Mouse (Mus musculus): ENCODE results near the gene Gsc. TPM values are rescaled to one million over a fixed set of nuclear protein-coding genes. Genes with fewer than 3 reads are reported as not detected.

The Gsc gene
- total and polyA plus RNA-seq, 3 experiments: not detected

GRCm38 (mm10) chr12:104467372-104467771, 5.8 kb downstream of the Gsc start:
- H3K9me3 ChIP-seq (replicated peaks): peaks cover 86% of the 10 kb centered on the region
- no peaks in the 10 kb centered on the region for H3K36me3 ChIP-seq (replicated peaks)
- ATAC-seq (ENCODE audit: extremely low read depth, insufficient number of reproducible peaks, low FRiP score, poor library complexity, severe bottlenecking) (no peak), DNase-seq (ENCODE audit: low spot score) (no peak)
- no peaks in the 10 kb centered on the region for H3K4me1 ChIP-seq (ENCODE audit: insufficient read depth, low read depth, low read length)
- TF ChIP-seq CTCF (IDR thresholded peaks at IDR 0.05; ENCODE audit: low read depth, low read length): no peak
- TF ChIP-seq POLR2AphosphoS5 (IDR thresholded peaks at IDR 0.05; ENCODE audit: insufficient replicate concordance, low read depth, low read length): no peak
- no peak for TF ChIP-seq GATA2 (IDR thresholded peaks at IDR 0.05; ENCODE audit: borderline replicate concordance, low read depth, low read length)
- TF ChIP-seq TAL1 (conservative IDR thresholded peaks at IDR 0.05; ENCODE audit: low read depth, low read length): no peak
- no peak for TF ChIP-seq GATA1 (IDR thresholded peaks at IDR 0.05; ENCODE audit: borderline replicate concordance, low read length)
- no peak overlapping the region for H3K4me3 ChIP-seq (ENCODE audit: low read depth, low read length)
- no peaks in the 10 kb centered on the region; the same call in 1 of the 2 replicates for H3K27me3 ChIP-seq (ENCODE audit: insufficient read depth, low read length)

DNA sequence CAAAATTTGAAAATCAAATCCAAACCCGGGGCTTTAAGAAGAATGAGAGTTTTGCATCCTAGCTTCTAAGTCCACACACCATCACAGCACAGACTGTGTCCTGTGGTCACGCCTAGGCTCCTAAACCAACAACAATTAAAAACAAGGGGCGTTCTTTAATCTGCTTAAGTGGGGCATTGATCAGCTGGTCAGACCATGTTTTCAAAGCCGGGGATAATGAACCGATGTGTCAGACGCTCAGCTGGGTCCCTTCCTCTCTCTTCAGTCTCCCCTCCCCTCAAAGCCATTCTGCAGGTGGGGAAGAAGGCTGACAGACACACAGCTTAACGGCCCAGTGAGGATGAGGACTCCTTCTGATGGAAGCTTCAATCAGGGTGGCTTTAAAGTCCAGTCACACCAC, 6.2 kb downstream of the Gsc start:
- Histone ChIP-seq H3K27me3 (ENCODE audit: insufficient read depth, low read length) (no peaks in the 10 kb centered on the region; the same call in 1 of the 2 replicates), H3K9me3 (replicated peaks) (peaks cover 85% of the 10 kb centered on the region), H3K36me3 (replicated peaks) (no peaks in the 10 kb centered on the region), H3K4me1 (ENCODE audit: insufficient read depth, low read depth, low read length) (no peaks in the 10 kb centered on the region), H3K4me3 (ENCODE audit: low read depth, low read length) (no peak overlapping the region)
- TF ChIP-seq GATA1 (IDR thresholded peaks at IDR 0.05; ENCODE audit: borderline replicate concordance, low read length) (no peak), POLR2AphosphoS5 (IDR thresholded peaks at IDR 0.05; ENCODE audit: insufficient replicate concordance, low read depth, low read length) (no peak), TAL1 (conservative IDR thresholded peaks at IDR 0.05; ENCODE audit: low read depth, low read length) (no peak), CTCF (IDR thresholded peaks at IDR 0.05; ENCODE audit: low read depth, low read length) (no peak), GATA2 (IDR thresholded peaks at IDR 0.05; ENCODE audit: borderline replicate concordance, low read depth, low read length) (no peak)
- no peak for DNase-seq (ENCODE audit: low spot score)
- no peak for ATAC-seq (ENCODE audit: extremely low read depth, insufficient number of reproducible peaks, low FRiP score, poor library complexity, severe bottlenecking)

DNA sequence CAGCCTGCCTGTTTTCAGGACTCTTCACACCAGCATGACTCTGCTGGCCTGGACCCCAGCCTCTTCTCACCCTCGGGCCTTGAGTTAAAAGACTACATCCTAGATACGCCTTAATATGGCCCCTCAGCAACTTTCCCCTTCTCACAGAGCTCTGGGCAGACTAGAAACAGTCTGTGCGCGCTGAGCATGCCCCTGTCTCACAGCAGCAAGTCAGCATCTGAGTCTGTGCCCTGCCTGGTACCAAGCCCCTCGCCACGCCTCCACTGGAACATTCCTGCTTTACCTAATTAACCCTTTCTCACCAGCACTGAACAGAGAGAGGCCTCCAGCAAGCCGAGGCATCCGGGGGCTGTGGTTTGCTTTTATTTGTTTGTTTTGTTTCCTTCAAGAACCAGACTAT, 11.8 kb downstream of the Gsc start:
- H3K36me3 ChIP-seq (replicated peaks): no peaks in the 10 kb centered on the region
- peaks cover 85% of the 10 kb centered on the region for H3K9me3 ChIP-seq (replicated peaks)
- no peaks in the 10 kb centered on the region for H3K4me1 ChIP-seq (ENCODE audit: insufficient read depth, low read depth, low read length)
- no peak overlapping the region for H3K4me3 ChIP-seq (ENCODE audit: low read depth, low read length)
- ATAC-seq (ENCODE audit: extremely low read depth, insufficient number of reproducible peaks, low FRiP score, poor library complexity, severe bottlenecking) (no peak), DNase-seq (ENCODE audit: low spot score) (no peak)
- no peak for TF ChIP-seq CTCF (IDR thresholded peaks at IDR 0.05; ENCODE audit: low read depth, low read length)
- no peak for TF ChIP-seq TAL1 (conservative IDR thresholded peaks at IDR 0.05; ENCODE audit: low read depth, low read length)
- no peak for TF ChIP-seq GATA1 (IDR thresholded peaks at IDR 0.05; ENCODE audit: borderline replicate concordance, low read length)
- no peak for TF ChIP-seq GATA2 (IDR thresholded peaks at IDR 0.05; ENCODE audit: borderline replicate concordance, low read depth, low read length)
- TF ChIP-seq POLR2AphosphoS5 (IDR thresholded peaks at IDR 0.05; ENCODE audit: insufficient replicate concordance, low read depth, low read length): no peak
- no peaks in the 10 kb centered on the region for H3K27me3 ChIP-seq (ENCODE audit: insufficient read depth, low read length)

DNA sequence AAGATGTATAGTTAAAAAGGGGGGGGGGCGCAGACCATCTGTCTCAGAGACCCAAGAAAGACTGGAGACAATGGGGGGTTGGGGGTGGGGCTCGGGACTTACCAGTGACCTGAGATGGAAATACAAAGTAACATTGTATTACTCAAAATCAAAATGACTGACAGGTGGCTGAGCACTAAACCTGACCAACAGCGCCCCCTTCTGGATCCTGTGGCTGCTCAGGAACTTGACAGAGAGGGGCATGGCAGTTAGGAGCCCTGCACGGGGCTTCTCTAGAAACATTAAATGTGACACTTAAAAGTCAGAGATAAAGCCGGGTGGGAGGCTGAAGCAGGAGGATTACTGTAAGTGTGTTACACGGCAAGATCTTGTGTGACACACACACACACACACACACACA, 13.8 kb downstream of the Gsc start:
- Histone ChIP-seq H3K9me3 (replicated peaks) (peaks cover 86% of the 10 kb centered on the region), H3K36me3 (replicated peaks) (no peaks in the 10 kb centered on the region), H3K27me3 (ENCODE audit: insufficient read depth, low read length) (no peaks in the 10 kb centered on the region), H3K4me1 (ENCODE audit: insufficient read depth, low read depth, low read length) (no peaks in the 10 kb centered on the region), H3K4me3 (ENCODE audit: low read depth, low read length) (no peak overlapping the region)
- no peak for TF ChIP-seq TAL1 (conservative IDR thresholded peaks at IDR 0.05; ENCODE audit: low read depth, low read length)
- no peak for TF ChIP-seq GATA2 (IDR thresholded peaks at IDR 0.05; ENCODE audit: borderline replicate concordance, low read depth, low read length)
- TF ChIP-seq POLR2AphosphoS5 (IDR thresholded peaks at IDR 0.05; ENCODE audit: insufficient replicate concordance, low read depth, low read length): no peak
- TF ChIP-seq GATA1 (IDR thresholded peaks at IDR 0.05; ENCODE audit: borderline replicate concordance, low read length): no peak
- no peak for TF ChIP-seq CTCF (IDR thresholded peaks at IDR 0.05; ENCODE audit: low read depth, low read length)
- ATAC-seq (ENCODE audit: extremely low read depth, insufficient number of reproducible peaks, low FRiP score, poor library complexity, severe bottlenecking) (no peak), DNase-seq (ENCODE audit: low spot score) (no peak)

DNA sequence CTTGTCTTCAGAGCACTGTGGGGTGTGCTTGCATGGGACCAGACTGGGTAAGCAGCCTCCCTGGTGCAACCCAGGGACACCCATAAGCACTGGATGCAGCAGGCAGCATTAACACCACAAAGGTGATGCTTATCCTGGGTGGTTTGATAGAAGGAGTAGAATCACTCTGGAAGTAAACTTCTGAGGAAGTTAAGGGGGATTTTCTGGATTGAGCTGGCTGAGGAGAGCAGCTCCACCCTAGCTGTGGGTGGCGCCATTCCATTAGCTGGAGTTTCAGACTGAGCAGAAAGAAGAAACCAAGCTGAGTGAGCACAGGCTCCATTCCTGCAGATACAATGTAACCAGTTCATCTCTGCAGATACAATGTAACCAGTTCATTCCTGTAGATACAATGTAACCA, 20.1 kb downstream of the Gsc start:
- Histone ChIP-seq H3K4me3 (ENCODE audit: low read depth, low read length) (no peak overlapping the region), H3K9me3 (replicated peaks) (peaks cover 86% of the 10 kb centered on the region), H3K36me3 (replicated peaks) (no peaks in the 10 kb centered on the region), H3K4me1 (ENCODE audit: insufficient read depth, low read depth, low read length) (no peaks in the 10 kb centered on the region), H3K27me3 (ENCODE audit: insufficient read depth, low read length) (no peaks in the 10 kb centered on the region)
- ATAC-seq (ENCODE audit: extremely low read depth, insufficient number of reproducible peaks, low FRiP score, poor library complexity, severe bottlenecking) (no peak), DNase-seq (ENCODE audit: low spot score) (no peak)
- no peak for TF ChIP-seq CTCF (IDR thresholded peaks at IDR 0.05; ENCODE audit: low read depth, low read length)
- TF ChIP-seq TAL1 (conservative IDR thresholded peaks at IDR 0.05; ENCODE audit: low read depth, low read length): no peak
- no peak for TF ChIP-seq GATA1 (IDR thresholded peaks at IDR 0.05; ENCODE audit: borderline replicate concordance, low read length)
- TF ChIP-seq GATA2 (IDR thresholded peaks at IDR 0.05; ENCODE audit: borderline replicate concordance, low read depth, low read length): no peak
- no peak for TF ChIP-seq POLR2AphosphoS5 (IDR thresholded peaks at IDR 0.05; ENCODE audit: insufficient replicate concordance, low read depth, low read length)

- Histone ChIP-seq H3K4me3 (ENCODE audit: low read depth, low read length) (no peak overlapping the region), H3K4me1 (ENCODE audit: insufficient read depth, low read depth, low read length) (no peaks in the 10 kb centered on the region), H3K9me3 (replicated peaks) (peaks cover 90% of the 10 kb centered on the region), H3K27me3 (ENCODE audit: insufficient read depth, low read length) (no peaks in the 10 kb centered on the region), H3K36me3 (replicated peaks) (no peaks in the 10 kb centered on the region)
- DNase-seq (ENCODE audit: low spot score) (no peak), ATAC-seq (ENCODE audit: extremely low read depth, insufficient number of reproducible peaks, low FRiP score, poor library complexity, severe bottlenecking) (no peak)
- no peak for TF ChIP-seq TAL1 (conservative IDR thresholded peaks at IDR 0.05; ENCODE audit: low read depth, low read length)
- no peak for TF ChIP-seq POLR2AphosphoS5 (IDR thresholded peaks at IDR 0.05; ENCODE audit: insufficient replicate concordance, low read depth, low read length)
- TF ChIP-seq GATA2 (IDR thresholded peaks at IDR 0.05; ENCODE audit: borderline replicate concordance, low read depth, low read length): no peak
- no peak for TF ChIP-seq GATA1 (IDR thresholded peaks at IDR 0.05; ENCODE audit: borderline replicate concordance, low read length)
- no peak for TF ChIP-seq CTCF (IDR thresholded peaks at IDR 0.05; ENCODE audit: low read depth, low read length)
These were observed 22.9 kb downstream of the Gsc start for GRCm38 (mm10) chr12:104450257-104450656.

Measured in G1E (cell line).